23 mouse cellular contexts compared by ENCODE assay signal in genomic region chr8:4463061-4463460, GRCm38 (mm10).
"Had no signal": no experiment of that assay in that cellular context is flagged by ENCODE, and none has a peak within 500 bp of the region (broad histone marks: within the 10 kb centered on the region; RNA-seq: fewer than 3 reads in every experiment).

No protein-coding gene starts in this region.

- H3K27ac ChIP-seq: gastrocnemius, adult 2 months; heart, embryonic 10.5 days; hindbrain, embryonic 10.5 days; hindbrain, embryonic 12.5 days; hindbrain, embryonic 14.5 days; hindbrain, postnatal 0 days; limb, embryonic 13.5 days; limb, embryonic 15.5 days; liver, embryonic 12.5 days; liver, embryonic 14.5 days had no signal

- H3K9ac ChIP-seq: heart, embryonic 12.5 days; hindbrain, embryonic 12.5 days; hindbrain, embryonic 14.5 days; limb, embryonic 13.5 days; limb, embryonic 15.5 days; liver, embryonic 12.5 days; liver, embryonic 14.5 days had no signal

- H3K36me3 ChIP-seq: heart, embryonic 10.5 days; heart, embryonic 12.5 days; hindbrain, embryonic 10.5 days; hindbrain, embryonic 12.5 days; limb, embryonic 13.5 days; limb, embryonic 15.5 days; liver, embryonic 12.5 days had no signal

- H3K4me1 ChIP-seq: heart, embryonic 10.5 days; heart, embryonic 12.5 days; hindbrain, embryonic 10.5 days; hindbrain, embryonic 12.5 days; limb, embryonic 13.5 days; limb, embryonic 15.5 days; liver, embryonic 12.5 days had no signal

- H3K4me3 ChIP-seq: gastrocnemius, adult 2 months; heart, embryonic 10.5 days; heart, embryonic 12.5 days; hindbrain, embryonic 10.5 days; hindbrain, embryonic 12.5 days; limb, embryonic 13.5 days; limb, embryonic 15.5 days; liver, embryonic 12.5 days had no signal

- H3K27me3 ChIP-seq: heart, embryonic 12.5 days; hindbrain, embryonic 12.5 days; limb, embryonic 13.5 days; limb, embryonic 15.5 days; liver, embryonic 12.5 days had no signal

- DNase-seq: gastrocnemius, adult 2 months; gastrocnemius, postnatal 10 days; gastrocnemius, postnatal 25 days; heart, adult 18-20 months; heart, postnatal 10 days; heart, postnatal 4 days; kidney, adult 11 months; kidney, adult 8-10 months; kidney, postnatal 10 days; kidney, postnatal 36 days; layer of hippocampus, adult 9-11 months; layer of hippocampus, postnatal 36 days; left cerebral cortex, postnatal 4 days had no signal
